Mouse (Mus musculus): ENCODE results near the gene Morn4. TPM values are rescaled to one million over a fixed set of nuclear protein-coding genes. Genes with fewer than 3 reads are reported as not detected.

The Morn4 gene
- total and polyA plus RNA-seq, 3 experiments = 0.27 to 0.35 TPM; not detected in 1

DNA sequence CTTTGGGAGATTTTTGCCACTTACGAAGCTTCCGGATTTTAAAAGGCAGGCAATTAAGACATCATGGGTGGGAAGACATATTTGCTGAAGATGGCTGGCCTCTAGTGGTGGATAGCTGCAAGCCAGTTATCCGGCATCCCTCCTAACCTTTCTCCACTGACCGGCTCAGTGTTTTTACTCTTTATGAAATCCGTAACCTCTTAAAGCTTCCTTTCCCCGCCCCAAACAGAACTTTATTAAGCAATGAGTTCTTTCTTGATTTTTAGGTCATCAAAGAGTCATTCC lies 17.0 kb downstream of the Morn4 start:
- Histone ChIP-seq H3K27me3 (ENCODE audit: insufficient read depth, low read length) (peaks cover 15% of the 10 kb centered on the region; the same call in 1 of the 2 replicates), H3K4me1 (ENCODE audit: insufficient read depth, low read depth, low read length) (no peaks in the 10 kb centered on the region), H3K4me3 (ENCODE audit: low read depth, low read length) (no peak overlapping the region), H3K36me3 (replicated peaks) (no peaks in the 10 kb centered on the region), H3K9me3 (replicated peaks) (no peaks in the 10 kb centered on the region)
- no peak for DNase-seq (ENCODE audit: low spot score)
- TF ChIP-seq GATA2 (IDR thresholded peaks at IDR 0.05; ENCODE audit: borderline replicate concordance, low read depth, low read length) (no peak), CTCF (IDR thresholded peaks at IDR 0.05; ENCODE audit: low read depth, low read length) (no peak), TAL1 (conservative IDR thresholded peaks at IDR 0.05; ENCODE audit: low read depth, low read length) (no peak), POLR2AphosphoS5 (IDR thresholded peaks at IDR 0.05; ENCODE audit: insufficient replicate concordance, low read depth, low read length) (no peak), GATA1 (IDR thresholded peaks at IDR 0.05; ENCODE audit: borderline replicate concordance, low read length) (no peak)
- no peak for ATAC-seq (ENCODE audit: extremely low read depth, insufficient number of reproducible peaks, low FRiP score, poor library complexity, severe bottlenecking)

DNA sequence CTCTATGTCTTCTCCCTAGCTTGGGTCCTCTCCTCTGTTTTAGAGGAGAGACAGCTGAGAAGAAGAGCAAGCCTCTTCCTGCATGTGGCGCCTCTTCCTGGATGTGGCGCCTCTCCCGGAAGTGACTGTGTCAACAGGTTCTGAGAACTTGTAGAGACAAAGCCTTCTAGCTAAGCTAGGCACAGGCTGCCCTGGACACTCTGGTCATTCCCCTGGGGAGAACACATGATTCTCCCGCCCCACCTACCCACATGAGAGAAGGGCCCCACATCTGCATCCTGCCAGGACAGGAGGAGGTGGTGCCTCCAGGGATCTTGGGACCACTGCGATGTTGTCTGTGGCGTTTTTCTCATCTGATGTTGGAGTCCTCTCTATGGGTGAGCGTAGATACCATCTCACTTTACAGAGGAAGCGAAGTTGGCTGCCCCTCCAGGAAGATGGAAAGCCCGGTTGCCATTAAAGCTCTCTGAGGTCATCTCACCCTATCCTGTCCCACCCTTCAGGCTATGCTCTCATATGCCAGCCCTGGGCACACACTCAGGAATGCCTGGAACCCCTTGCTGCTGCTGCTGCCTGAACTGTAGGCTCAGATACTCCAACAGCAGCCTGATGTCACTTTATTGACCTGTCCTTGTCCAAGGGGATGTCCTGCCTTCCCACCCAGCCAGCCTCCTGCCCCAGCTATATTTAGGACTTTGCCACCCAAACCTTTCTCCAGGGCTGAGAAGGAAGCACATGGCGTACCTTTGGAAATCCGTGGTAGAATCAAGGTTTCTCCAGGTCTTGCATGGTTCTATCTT lies 17.5 kb downstream of the Morn4 start:
- Histone ChIP-seq H3K4me3 (ENCODE audit: low read depth, low read length) (no peak overlapping the region), H3K27me3 (ENCODE audit: insufficient read depth, low read length) (peaks cover 15% of the 10 kb centered on the region; the same call in 1 of the 2 replicates), H3K9me3 (replicated peaks) (no peaks in the 10 kb centered on the region), H3K36me3 (replicated peaks) (no peaks in the 10 kb centered on the region), H3K4me1 (ENCODE audit: insufficient read depth, low read depth, low read length) (no peaks in the 10 kb centered on the region)
- DNase-seq (ENCODE audit: low spot score) (no peak), ATAC-seq (ENCODE audit: extremely low read depth, insufficient number of reproducible peaks, low FRiP score, poor library complexity, severe bottlenecking) (no peak)
- TF ChIP-seq GATA1 (IDR thresholded peaks at IDR 0.05; ENCODE audit: borderline replicate concordance, low read length) (no peak), GATA2 (IDR thresholded peaks at IDR 0.05; ENCODE audit: borderline replicate concordance, low read depth, low read length) (no peak), POLR2AphosphoS5 (IDR thresholded peaks at IDR 0.05; ENCODE audit: insufficient replicate concordance, low read depth, low read length) (no peak), CTCF (IDR thresholded peaks at IDR 0.05; ENCODE audit: low read depth, low read length) (no peak), TAL1 (conservative IDR thresholded peaks at IDR 0.05; ENCODE audit: low read depth, low read length) (no peak)

DNA sequence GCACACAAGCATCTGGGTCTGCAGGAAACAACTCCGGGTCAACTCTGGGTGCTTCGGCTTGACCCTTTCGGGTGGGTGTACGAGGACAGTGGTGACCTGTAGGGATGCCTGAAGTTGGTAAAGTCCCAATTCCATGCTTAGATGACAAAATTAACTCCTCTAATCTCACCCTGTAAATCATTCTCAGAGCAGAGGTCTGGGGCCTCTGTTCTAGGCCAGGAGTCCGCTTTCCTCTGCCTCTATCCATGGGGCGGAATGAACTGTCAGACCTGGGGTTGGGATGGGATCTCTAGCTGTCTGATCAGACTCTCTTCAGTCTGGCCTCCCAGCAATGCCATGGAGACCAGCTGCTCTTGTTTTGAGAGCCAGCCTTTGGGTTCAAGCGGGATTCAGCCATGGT lies 24.7 kb downstream of the Morn4 start:
- Histone ChIP-seq H3K36me3 (replicated peaks) (no peaks in the 10 kb centered on the region), H3K4me1 (ENCODE audit: insufficient read depth, low read depth, low read length) (no peaks in the 10 kb centered on the region), H3K27me3 (ENCODE audit: insufficient read depth, low read length) (peaks cover 34% of the 10 kb centered on the region), H3K9me3 (replicated peaks) (no peaks in the 10 kb centered on the region), H3K4me3 (ENCODE audit: low read depth, low read length) (no peak overlapping the region)
- TF ChIP-seq GATA1 (IDR thresholded peaks at IDR 0.05; ENCODE audit: borderline replicate concordance, low read length) (no peak), POLR2AphosphoS5 (IDR thresholded peaks at IDR 0.05; ENCODE audit: insufficient replicate concordance, low read depth, low read length) (no peak), GATA2 (IDR thresholded peaks at IDR 0.05; ENCODE audit: borderline replicate concordance, low read depth, low read length) (no peak), CTCF (IDR thresholded peaks at IDR 0.05; ENCODE audit: low read depth, low read length) (no peak), TAL1 (conservative IDR thresholded peaks at IDR 0.05; ENCODE audit: low read depth, low read length) (no peak)
- ATAC-seq (ENCODE audit: extremely low read depth, insufficient number of reproducible peaks, low FRiP score, poor library complexity, severe bottlenecking) = no peak
- DNase-seq (ENCODE audit: low spot score) = no peak

DNA sequence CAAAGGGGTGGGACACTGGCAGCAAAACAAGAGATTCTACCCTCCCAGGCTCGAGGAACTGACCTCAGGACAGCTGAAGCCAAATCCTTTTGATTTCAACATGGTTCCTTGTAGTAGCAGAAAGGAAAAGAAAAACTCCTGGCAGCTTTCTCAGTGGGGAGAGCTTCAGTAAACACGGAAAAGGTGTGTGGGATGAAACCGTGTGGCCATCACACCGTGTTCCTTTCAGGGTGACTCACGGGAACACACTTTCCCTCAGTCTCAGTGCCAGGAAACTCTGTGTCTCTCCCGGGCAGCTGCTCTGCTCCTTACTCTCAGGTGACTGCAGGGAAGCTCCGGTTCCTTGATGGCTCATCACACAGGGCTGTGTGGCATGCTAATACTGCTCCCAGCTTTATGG lies 27.7 kb downstream of the Morn4 start:
- ATAC-seq (ENCODE audit: extremely low read depth, insufficient number of reproducible peaks, low FRiP score, poor library complexity, severe bottlenecking) (no peak), DNase-seq (ENCODE audit: low spot score) (no peak)
- Histone ChIP-seq H3K4me1 (ENCODE audit: insufficient read depth, low read depth, low read length) (no peaks in the 10 kb centered on the region), H3K9me3 (replicated peaks) (no peaks in the 10 kb centered on the region), H3K27me3 (ENCODE audit: insufficient read depth, low read length) (peaks cover 35% of the 10 kb centered on the region), H3K4me3 (ENCODE audit: low read depth, low read length) (no peak overlapping the region), H3K36me3 (replicated peaks) (no peaks in the 10 kb centered on the region)
- TF ChIP-seq POLR2AphosphoS5 (IDR thresholded peaks at IDR 0.05; ENCODE audit: insufficient replicate concordance, low read depth, low read length) = no peak
- no peak for TF ChIP-seq GATA2 (IDR thresholded peaks at IDR 0.05; ENCODE audit: borderline replicate concordance, low read depth, low read length)
- no peak for TF ChIP-seq TAL1 (conservative IDR thresholded peaks at IDR 0.05; ENCODE audit: low read depth, low read length)
- no peak for TF ChIP-seq GATA1 (IDR thresholded peaks at IDR 0.05; ENCODE audit: borderline replicate concordance, low read length)
- no peak for TF ChIP-seq CTCF (IDR thresholded peaks at IDR 0.05; ENCODE audit: low read depth, low read length)

DNA sequence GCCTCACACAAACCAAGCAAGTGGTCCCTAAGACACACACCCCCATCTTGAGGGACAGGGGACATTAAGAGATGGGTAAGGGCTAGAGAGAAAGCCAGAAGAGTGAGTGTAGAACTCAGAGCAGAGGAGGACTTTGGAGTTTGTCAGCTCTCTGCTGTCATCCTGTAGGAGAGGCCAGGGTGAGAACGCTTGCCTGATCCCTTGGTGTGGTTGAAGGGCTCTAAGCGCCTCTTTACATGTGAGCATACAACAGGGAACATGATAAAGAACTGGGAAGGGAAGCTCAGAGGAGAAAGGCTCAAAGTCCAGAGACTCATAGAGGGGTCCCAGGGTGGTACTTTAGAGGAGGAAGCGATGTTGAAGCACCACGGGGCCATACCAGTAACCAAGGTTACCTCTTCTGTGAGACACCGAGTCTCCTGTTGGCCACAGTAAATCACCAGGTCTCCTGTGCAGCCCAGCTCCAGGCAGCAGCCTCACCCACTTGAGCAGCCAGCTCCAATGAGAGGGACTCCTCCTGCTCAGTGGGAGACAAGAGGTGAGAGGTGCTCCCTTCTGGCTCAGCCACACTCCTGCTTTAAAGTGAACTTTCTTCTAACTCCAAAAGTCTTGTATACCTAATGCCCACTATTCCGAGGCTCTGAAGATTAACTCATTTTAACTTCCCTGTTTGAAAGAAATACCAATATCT lies 29.3 kb downstream of the Morn4 start:
- Histone ChIP-seq H3K9me3 (replicated peaks) (no peaks in the 10 kb centered on the region), H3K27me3 (ENCODE audit: insufficient read depth, low read length) (peaks cover 36% of the 10 kb centered on the region), H3K4me3 (ENCODE audit: low read depth, low read length) (no peak overlapping the region), H3K4me1 (ENCODE audit: insufficient read depth, low read depth, low read length) (no peaks in the 10 kb centered on the region), H3K36me3 (replicated peaks) (no peaks in the 10 kb centered on the region)
- DNase-seq (ENCODE audit: low spot score) = no peak
- ATAC-seq (ENCODE audit: extremely low read depth, insufficient number of reproducible peaks, low FRiP score, poor library complexity, severe bottlenecking) = no peak
- TF ChIP-seq GATA2 (IDR thresholded peaks at IDR 0.05; ENCODE audit: borderline replicate concordance, low read depth, low read length) = no peak
- no peak for TF ChIP-seq CTCF (IDR thresholded peaks at IDR 0.05; ENCODE audit: low read depth, low read length)
- no peak for TF ChIP-seq TAL1 (conservative IDR thresholded peaks at IDR 0.05; ENCODE audit: low read depth, low read length)
- no peak for TF ChIP-seq GATA1 (IDR thresholded peaks at IDR 0.05; ENCODE audit: borderline replicate concordance, low read length)
- TF ChIP-seq POLR2AphosphoS5 (IDR thresholded peaks at IDR 0.05; ENCODE audit: insufficient replicate concordance, low read depth, low read length) = no peak

DNA sequence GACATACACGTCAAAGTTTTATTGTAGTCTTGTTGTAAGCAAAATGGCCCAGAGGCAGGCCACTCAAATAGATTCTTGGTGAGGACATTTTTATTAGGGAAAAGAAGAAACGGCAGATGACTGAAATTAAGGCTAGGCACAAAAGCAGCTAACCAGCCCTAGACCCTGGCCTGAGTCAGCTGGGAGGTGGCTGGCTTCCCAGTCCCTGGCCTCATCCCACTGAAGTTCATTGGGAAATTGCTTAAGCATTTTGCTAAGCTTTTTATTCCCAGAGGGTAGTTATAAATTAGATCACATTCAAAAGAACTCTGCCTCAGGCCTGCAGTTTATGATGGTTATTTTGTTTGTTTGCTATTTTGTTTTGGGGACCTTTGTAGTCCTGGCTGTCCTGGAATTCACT lies 30.3 kb downstream of the Morn4 start:
- Histone ChIP-seq H3K4me3 (ENCODE audit: low read depth, low read length) (no peak overlapping the region), H3K4me1 (ENCODE audit: insufficient read depth, low read depth, low read length) (no peaks in the 10 kb centered on the region), H3K27me3 (ENCODE audit: insufficient read depth, low read length) (peaks cover 32% of the 10 kb centered on the region), H3K36me3 (replicated peaks) (no peaks in the 10 kb centered on the region), H3K9me3 (replicated peaks) (no peaks in the 10 kb centered on the region)
- TF ChIP-seq GATA1 (IDR thresholded peaks at IDR 0.05; ENCODE audit: borderline replicate concordance, low read length) (no peak), GATA2 (IDR thresholded peaks at IDR 0.05; ENCODE audit: borderline replicate concordance, low read depth, low read length) (no peak)
- ATAC-seq (ENCODE audit: extremely low read depth, insufficient number of reproducible peaks, low FRiP score, poor library complexity, severe bottlenecking) (no peak), DNase-seq (ENCODE audit: low spot score) (no peak)
